Mouse (Mus musculus): ENCODE results near the gene Rbm33. TPM values are rescaled to one million over a fixed set of nuclear protein-coding genes. Genes with fewer than 3 reads are reported as not detected.

Rbm33 gene
- 10 to 100 TPM; 29.4 to 29.9 TPM for total RNA-seq (2021)
- long read RNA-seq, experiment 1, partial matches to known transcripts, result 1 of 3 reads
- long read RNA-seq, experiment 1, other reads (novel, unspliced or antisense), result 1 of 3 reads
- long read RNA-seq, experiment 2, partial matches to known transcripts, result 9 of 16 reads
- long read RNA-seq, experiment 2, other reads (novel, unspliced or antisense), result 2 of 16 reads

DNA sequence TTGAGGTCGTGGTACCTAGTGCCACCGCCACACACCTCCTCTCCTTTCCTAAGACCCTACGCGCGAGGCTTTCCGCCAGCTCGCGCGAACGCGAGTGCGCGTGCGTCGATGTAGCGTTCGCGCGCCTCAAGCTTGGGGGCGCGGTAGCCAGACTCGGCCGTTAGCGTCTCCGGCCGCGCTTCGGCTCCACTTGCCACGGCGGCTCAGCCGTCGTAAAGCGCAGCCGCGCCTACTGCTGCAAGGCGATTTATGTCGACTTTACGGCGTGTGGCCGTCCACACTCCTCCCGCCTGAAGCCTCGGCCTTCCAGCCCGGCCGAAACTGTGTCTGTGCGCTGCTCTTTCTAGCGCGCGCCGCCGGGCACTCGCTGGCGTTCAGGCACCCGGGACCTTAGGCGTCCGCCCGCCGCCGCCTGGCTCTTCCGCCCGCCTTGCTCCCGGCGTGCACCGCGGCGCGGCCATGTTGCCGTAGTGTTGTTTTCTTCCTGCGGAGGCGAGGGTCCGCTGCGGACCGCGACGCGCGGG is at the start of gene Rbm33:
TSS of gene Rbm33 (plus strand) at position 400 of the 524 bp plus-strand sequence.
- DNase-seq, result peak; percentile 84

DNA sequence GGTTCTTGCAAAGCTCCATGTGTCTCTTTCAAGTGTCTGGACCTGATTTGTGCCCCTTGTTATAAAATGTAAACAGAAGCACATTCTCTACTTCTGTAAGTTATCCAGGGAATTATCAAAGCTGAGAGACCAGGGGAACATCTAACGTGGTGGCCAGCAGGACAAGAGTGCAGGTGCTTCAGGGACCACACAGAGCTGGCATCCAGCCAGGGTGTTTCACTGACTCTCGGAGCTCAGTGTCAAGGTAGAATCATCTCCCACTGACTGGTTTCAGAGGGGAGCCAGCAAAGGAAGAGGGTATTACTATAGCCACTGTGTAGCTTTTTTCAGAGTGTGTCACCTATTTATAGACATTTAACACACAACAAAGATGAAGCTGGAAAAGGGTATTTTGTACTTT is 49.3 kb upstream of the Rbm33 start:
- DNase-seq, result no peak

DNA sequence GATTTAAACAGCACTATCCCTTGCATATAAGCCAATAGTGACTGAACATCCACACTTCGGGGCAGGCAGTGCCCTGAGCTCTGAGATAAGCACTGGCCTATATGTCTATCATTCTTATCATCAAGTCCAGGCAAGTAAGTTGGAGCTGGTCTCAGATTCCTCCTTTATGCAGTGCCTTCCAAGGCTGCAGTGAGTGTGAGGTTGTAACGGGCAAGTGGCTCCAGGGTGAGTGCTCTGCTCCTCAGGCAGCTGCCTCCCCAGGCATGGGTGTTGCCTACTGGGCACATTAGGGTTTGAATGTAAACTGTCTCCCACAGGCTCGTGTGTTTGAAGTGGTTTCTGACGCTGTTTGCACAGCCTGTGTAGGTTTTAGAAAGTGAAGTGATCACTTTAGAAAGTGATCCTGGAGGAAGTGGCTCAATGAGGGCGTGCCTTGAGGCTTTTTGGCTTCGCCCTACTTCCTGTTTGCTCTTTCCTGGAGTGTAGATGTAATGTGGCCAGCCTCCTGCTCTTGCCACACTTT is 47.4 kb upstream of the Rbm33 start:
- DNase-seq, result no peak

DNA sequence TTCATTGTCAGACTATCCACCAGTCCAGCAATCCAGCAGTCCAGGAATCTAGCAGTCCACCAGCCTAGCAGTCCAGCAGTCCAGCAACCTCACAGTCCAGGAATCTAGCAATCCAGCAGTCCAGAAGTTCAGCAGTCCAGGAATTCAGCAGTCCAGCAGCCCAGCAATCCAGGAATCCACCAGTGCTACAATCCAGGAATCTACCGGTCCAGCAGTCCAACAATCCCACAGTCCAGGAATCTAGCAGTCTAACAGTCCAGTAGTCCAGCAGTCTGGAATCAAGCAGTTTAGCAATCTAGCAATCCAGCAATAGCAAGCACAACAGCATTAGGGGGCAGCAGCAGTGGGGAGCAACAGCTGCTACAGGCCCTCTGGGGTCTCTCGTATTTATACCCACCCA is 44.1 kb upstream of the Rbm33 start:
- DNase-seq, result no peak

DNA sequence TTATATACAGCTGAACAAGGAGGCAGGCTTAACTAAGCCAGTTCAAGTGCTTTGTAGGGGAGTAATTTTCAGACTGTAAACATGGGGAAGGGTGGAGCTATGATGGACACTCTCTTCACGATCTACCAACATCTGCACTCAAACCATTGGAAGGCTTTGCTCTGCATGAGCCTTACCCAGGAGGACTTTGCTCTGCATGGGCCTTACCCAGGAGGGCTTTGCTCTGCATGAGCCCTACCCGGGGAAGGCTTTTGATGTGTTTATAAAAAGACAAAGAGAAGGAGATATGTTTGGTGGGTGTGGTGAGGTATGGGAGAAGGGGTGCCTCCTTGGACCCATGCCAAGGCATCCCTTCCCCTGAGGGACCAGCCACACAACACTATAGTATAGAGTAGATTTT is 39.6 kb upstream of the Rbm33 start:
- no peak for DNase-seq

DNA sequence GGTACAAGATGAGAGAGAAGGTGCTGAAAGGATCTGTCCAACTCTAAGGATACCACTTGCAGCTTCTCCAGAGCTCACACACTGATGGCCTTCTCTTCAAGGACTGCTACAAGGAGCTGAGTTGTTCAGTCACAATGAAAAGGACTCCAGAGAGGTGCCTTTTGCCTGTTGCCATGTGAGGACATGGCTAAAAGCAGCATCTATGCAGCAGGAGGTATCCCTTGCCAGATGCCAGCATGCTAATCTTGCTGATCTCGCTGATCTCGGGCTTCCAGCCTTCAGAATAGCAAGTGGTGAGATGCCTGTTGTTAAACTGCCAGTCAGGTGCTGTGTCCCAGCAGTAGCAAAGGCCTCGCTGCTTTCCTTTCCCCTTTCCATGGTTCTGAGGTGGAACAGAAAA is 27.8 kb upstream of the Rbm33 start:
- DNase-seq, result no peak

DNA sequence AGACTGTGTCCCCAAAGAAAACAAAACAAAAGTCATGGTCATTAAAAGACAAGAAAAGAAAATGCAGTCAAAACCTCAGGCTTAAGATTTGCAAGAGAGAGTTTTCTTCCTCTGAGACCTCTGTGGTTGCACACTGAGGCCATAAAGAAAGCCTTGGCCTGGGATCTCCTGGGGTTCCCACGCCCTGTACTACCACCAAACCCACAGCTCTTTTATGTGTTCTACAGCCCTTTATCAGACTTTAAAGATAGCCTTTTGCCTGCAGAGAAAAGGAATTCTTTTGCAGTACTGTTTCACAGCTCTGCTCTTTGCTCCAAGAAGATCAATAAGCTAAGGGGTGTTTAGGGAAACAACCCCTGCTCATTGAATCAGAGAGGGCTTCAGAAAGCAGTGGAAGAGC is 26.3 kb upstream of the Rbm33 start:
- DNase-seq, result no peak

DNA sequence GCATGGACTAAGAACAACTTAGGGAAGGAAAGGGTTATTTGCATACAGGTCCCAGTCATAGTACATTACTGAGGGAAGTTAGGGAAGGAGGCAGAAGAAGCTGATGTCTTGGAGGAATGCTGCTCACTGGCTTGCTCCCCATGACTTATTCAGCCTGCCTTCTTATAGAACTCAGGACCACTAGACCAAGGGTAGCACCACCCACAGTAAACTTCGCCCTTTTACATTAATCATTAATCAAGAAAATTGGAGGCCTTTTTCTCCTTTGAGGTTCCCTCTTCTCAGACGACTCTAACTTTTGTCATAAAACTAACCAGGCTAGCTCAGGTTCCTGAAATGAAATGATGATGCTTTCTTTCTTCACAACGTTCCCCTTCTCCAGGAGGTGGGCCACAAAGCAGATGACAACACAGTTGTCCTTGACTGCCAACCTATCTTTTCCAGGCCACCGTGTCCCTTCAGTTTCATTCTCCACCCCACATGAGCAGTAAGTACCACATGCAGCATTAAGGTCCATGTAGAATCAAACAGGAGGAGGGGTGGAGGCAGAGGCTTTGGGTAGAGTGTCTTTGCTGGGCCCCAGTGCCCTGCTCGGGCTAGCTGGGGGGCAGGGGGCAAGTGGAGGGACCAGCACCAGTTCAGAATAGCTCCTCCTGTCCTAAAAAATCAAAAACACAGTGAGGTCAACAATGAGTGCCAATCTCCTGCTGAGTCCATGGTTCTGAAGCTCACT is 25.6 kb upstream of the Rbm33 start:
- no peak for DNase-seq

DNA sequence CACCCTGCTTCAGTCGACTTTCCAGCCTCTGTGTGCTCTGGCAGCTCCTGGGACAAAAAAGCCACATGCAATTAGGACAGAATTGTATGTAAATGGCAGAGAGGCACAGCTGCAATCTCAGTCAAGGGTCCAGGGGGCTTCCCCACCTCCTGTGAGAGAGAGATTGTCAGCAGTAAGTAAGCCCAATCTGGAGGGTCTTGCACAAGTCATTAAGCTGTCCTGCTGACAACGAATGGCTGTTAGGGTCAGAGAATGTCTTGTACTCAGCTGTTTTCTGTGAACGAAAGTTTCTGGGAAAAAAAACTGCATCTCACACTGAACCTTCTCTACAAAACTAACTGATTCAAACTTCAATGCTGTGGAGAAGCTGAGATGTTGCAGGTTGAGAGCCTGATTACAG is 24.6 kb upstream of the Rbm33 start:
- no peak for DNase-seq

DNA sequence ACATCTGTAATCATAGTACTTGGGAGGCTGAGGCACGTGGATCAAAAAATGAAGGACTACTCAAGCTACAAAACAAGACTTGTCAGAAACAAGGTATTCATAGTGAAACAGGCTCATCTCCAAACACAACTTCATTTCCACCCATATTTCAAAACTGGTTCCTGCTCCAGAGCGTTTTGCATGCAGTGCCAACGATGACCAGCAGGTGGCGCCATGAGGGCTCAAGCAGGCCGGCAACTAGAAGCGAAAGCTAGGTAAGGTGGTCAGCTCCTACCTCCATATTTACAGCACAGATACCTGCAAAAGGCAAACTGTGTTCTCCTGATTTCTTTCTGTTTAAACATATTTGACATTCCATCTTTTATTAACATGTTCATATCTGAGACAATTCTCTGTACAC is 22.9 kb upstream of the Rbm33 start:
- DNase-seq, result peak; percentile 38

DNA sequence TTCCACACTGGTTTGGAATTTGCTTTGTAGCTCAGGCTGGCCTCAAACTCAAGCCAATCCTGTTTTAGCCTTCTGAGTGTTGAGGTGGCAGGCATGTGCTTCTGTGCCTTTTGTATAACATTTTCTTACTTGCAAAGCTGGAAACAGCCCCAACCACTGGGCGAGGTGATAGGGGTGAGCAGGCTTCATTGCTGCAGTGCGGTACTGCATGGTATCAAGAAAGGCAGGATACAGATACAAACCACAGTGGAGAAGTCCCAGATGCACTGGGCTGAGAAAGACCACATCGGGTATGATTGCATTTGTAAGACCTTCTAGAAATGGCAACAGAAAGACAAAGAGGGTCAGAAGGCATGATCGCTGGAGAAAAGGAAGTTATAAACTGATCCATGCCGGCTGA is 18.8 kb upstream of the Rbm33 start:
- no peak for DNase-seq

DNA sequence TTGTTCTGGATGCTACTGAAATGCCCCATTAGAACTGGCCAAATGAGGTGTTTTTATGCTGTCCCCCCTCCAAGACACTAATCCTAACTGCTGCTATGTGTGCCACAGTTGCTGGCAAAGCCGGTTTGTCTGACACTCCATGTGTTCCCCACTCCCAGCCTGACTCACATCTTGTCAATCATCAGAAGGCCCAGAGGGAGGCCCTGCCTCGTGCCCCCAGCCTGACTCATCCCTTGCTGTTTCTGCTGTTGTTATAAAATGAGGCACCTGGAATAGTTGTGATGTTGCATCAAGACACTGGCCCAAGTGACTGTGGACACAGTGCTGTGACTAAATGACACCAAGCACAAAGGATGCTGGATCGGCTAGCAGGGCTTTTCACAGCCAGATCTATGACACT is 18.2 kb upstream of the Rbm33 start:
- DNase-seq, result no peak

DNA sequence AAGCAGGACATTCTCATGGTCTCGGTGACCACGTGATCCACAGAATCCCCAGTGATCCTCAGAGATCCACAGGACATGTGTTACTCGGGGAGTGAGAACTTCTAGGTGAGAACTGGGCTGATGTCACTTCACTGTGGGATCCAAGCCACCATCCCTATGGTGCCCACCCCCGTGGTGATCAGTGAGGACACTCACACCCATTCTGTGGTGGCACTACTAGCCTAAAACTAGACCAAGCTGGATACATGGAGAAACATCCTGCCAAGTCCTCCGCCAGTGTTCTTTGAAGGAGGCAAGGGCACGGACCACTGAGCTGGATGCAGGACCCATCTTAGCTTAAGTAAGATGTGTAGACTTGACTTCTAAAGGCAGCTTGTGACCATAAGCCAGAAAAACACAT is 17.6 kb upstream of the Rbm33 start:
- no peak for DNase-seq

DNA sequence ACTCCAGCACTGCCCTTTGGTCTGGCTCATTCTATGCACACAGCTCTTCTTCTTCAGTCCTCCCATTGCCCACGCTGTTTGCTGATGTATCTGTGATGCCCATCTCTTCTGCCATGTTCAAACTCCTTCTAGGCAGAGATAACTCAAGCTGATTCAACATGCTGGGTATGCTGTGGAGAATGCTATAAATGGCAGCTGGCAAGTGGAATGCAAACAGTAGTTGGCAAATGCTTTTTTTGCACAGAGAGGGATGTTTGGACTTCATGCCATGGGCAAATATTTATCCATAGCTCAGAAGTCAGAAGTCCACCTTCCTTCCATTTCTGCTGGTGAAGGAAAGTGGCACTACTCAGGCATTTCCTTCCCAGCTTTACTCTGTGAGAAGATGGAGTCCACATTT is 14.2 kb upstream of the Rbm33 start:
- DNase-seq, result no peak

DNA sequence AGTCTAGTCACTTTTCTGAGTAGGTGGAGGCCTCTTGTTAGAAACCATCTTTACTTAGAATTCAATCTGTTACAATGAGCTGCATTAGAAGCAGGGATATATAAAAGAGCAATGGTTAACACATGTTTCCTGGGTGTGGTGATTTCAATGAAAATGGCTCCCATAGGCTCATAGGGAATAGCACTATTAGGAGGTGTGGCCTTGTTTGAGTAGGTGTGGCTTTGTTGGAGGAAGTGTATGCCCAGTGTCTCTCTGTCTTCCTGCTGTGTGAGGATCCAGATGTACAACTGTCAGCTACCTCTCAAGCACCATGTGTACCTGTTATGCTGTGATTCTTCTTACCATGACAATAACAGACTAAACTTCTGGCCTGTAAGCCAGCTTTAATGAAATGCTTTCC is 12.4 kb upstream of the Rbm33 start:
- no peak for DNase-seq

DNA sequence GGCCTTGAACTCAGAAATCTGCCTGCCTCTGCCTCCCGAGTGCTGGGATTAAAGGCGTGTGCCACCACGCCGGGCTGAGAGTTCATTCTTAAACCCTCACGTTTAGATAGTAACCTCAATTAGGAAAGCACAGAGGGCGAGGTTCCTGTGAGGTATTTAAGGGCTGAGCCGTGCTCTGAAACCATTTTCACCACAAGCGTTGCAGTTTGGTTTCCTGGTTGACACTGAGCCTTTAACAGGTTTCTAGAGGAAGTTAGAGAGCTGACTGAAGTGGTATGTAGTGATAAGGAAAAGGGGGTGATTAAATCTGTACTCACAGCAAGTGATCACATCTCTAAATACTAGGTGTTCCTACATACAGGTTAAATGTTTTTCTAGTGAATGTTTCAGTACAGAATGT is 1.4 kb upstream of the Rbm33 start:
- no peak for DNase-seq

DNA sequence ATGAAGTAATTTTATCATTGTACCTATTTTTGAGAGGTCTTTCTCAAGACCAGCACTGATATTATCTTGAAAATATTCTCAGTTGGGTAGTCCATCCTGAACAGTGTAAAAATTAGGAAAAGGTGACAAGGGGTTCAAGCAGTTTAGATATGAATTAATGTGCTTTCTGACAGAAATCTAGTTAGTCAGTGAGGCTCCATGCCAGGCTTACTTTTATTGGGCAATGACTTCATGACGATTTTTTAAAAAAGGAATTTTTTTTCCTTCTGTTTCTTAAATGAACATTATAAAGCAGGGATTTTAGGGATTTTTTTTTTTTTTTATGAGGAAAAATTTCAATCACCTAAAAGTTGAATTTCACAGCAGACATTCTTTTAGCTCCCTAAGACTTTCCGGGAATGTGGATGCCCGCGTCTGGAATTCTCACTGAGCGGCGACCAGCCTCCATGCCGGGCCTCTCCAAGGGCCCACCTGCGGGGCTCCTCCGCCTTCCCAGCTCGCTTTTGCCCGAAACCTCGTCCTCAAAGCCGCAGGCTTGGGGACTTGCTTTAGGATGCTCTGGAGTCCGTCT is 685 bp upstream of the Rbm33 start:
- DNase-seq, result no peak

DNA sequence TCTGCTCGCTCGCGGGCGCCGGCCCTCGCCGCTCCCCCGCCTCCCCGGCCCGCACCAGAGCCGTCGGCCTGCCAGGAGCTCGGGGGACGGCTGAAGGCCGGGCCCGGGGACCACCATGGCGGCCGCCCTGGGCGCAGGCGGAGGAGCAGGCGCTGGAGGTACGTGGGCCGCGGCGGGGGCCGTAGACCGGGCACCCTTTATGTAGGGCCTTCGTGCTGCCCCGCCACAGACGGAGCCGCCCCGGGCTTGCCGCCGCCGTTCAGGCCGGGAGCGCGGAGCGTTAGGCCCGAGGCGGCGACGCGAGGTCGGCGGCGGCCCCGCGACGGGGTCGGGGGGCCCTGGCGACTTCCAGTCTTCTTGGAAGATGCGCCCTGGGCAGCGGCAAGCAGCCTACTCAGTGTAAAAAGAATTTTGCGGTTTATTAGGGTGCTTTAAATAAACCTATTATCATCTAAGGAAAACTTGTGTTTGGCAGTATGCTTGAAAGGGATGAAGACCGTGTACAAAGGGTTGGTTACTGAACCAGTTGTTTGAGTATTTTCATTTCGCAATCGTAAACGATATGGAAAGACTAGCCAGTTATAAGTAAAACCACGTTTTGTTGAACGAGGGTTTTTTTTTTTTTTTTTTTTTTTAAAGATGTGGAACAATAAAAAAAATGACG is 464 bp downstream of the Rbm33 start:
- DNase-seq, result no peak

DNA sequence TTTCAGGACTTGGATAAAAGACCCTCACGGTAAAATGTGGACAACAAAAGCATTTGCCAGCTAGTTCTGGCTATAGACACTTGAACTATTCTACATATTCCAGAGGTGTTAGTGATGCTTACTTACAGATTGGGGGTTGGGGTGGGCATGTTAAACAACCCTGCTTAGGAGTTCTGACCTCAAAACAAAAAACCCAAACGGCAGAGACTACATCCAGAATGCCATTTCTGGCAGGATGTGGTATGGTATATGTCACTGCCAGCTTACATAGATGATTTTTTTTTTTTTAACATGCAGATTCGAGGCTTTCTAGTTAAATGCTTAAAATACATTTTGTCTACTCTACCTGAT is 971 bp downstream of the Rbm33 start:
- no peak for DNase-seq

DNA sequence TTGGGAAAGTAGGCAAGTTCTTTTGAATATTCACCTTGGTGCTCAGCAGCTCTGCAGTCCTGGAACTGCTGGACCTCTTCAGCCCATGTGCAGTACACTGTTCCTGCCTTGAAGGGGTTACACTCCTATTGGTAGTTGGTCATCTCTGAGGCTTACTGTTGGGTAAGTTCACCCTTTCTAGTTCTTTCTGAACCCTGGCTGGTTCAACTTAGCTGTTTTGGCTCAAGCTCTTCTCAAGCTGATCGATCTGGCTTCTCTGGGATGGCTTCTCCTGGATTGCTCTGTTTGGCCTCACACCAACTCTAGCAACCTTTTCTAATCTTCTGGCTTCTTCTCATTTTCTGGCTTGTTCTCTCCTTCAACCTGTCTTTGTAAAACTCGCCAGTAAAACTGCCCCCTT is 1.8 kb downstream of the Rbm33 start:
- no peak for DNase-seq

DNA sequence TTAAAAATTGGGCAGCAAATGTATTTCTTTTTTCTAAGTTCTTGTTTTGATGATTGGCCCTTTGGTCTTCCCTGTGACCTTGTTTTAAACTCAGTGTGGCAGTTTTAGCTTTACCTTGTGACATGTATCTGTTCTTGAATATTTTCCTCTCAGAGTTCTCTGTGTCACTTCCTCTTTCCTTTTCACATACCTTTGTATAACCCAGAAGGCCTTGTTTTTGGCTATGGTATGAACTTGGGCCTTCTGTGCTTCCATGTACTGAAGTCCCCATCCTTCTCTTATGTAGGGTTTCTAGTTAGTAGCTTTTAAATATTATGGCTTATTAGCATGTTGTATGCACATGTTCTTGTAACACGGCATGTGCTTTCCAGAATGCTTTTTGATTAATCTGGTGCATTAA is 4.8 kb downstream of the Rbm33 start:
- no peak for DNase-seq

DNA sequence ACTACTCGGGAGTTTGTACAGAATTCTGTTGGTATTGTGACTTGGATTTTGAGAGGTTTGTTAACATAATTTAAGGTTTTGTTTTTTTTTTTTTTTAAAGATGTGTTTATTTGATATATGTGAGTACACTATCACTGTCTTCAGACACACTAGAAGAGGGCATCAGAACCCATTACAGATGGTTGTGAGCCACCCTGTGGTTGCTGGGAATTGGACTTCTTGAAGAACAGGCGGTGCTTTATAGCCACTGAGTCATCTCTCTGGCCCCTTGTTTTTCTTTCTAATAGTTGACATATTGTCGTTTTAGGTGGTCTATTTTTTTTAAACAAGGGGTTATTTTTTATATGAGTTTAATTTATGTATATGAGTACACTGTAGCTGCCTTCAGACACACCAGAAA is 5.3 kb downstream of the Rbm33 start:
- no peak for DNase-seq

DNA sequence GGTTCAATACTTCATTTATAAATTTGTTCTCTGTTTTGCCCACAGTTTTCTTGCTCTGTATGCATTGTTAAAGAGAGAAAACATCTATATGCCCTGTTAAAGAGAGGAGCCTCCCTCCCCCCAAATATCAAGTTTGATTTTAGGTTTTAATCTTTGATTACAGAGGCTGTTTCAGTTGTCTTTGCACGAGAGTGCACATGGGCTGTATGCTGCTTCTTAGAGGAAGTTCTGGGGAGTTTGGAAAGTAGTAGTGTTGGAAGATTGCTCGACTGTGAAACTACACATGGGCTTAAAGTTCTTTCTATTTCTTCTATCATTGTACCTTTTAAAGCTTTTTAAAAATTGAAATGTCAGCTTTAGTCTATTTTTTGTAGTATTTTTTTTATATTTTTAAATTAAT is 6.9 kb downstream of the Rbm33 start:
- no peak for DNase-seq

Measured in gastrocnemius, postnatal 25 days (tissue).